Mouse (Mus musculus) embryonic facial prominence, embryonic 14.5 days (tissue): Measurements from ENCODE around the gene Rbbp4. TPM values are rescaled to one million over a fixed set of nuclear protein-coding genes. Genes with fewer than 3 reads are reported as not detected.
"Not testable (repeated sequence)": the region's sequence is repeated elsewhere in the genome, so short reads cannot be mapped to it uniquely, and the experiment has no call there.

ENCODE experiments used
- ATAC-seq: fragments of 200-750 bp; cut with Nextera tagmentation; 2 replicates; pipeline ENCODE4 v1.8.0; 2017; ENCODE audit warnings: low read depth, moderate number of reproducible peaks, moderate TSS enrichment
- DNase-seq: peaks from one replicate; pipeline ENCODE4 v3.0.0-alpha.2; 2015; ENCODE audit warnings: low spot score
- H3K27ac ChIP-seq: fragments of 300-500 bp; sonication (generic); replicated peaks from 2 replicates; pipeline ENCODE4 v1.5.1; 2014; ENCODE audit warnings: low read depth, mild to moderate bottlenecking, low read length, moderate library complexity
- H3K27me3 ChIP-seq: fragments of 300-500 bp; sonication (generic); replicated peaks from 2 replicates; pipeline ENCODE4 v1.6.1; 2014; ENCODE audit warnings: low read length; ENCODE audit not compliant: control insufficient read depth, insufficient read depth
- H3K36me3 ChIP-seq: fragments of 300-500 bp; sonication (generic); 2 replicates; pipeline ENCODE4 v1.6.1; 2014; ENCODE audit warnings: low read length, mixed read lengths; ENCODE audit not compliant: control insufficient read depth, insufficient read depth
- H3K4me1 ChIP-seq: fragments of 300-500 bp; sonication (generic); 2 replicates; pipeline ENCODE4 v1.6.1; 2014; ENCODE audit warnings: antibody characterized with exemption, low read length; ENCODE audit not compliant: control insufficient read depth, insufficient read depth
- H3K4me2 ChIP-seq: fragments of 300-500 bp; sonication (generic); 2 replicates; pipeline ENCODE4 v1.6.1; 2014; ENCODE audit warnings: low read depth, mild to moderate bottlenecking, low read length, moderate library complexity, mixed read lengths
- H3K4me3 ChIP-seq: fragments of 300-500 bp; sonication (generic); 2 replicates; pipeline ENCODE4 v1.5.1; 2014; ENCODE audit warnings: low read depth, mild to moderate bottlenecking, low read length
- H3K9ac ChIP-seq: fragments of 300-500 bp; sonication (generic); 2 replicates; pipeline ENCODE4 v1.6.1; 2014; ENCODE audit warnings: low read depth, mild to moderate bottlenecking, low read length, moderate library complexity, mixed read lengths
- H3K9me3 ChIP-seq: fragments of 300-500 bp; sonication (generic); 2 replicates; pipeline ENCODE4 v1.6.1; 2016; ENCODE audit warnings: low read length; ENCODE audit not compliant: control insufficient read depth
- WGBS: fragments of 180-500 bp; shearing (Covaris S2); extraction: QIAGEN DNeasy Blood & Tissue Kit; methylation state at CpG from one replicate; pipeline ENCODE4 v1.1.7; 2014; 5-methylcytosine and 5-hydroxymethylcytosine counted together
- polyA plus RNA-seq: library from polyadenylated mRNA; unstranded; fragments of >200 nt; fragmentation: Nextera tagmentation; extraction: Ambion mirVana; gene quantifications from 2 replicates; pipeline ENCODE4 v1.2.1, GENCODE M21; 2014

The Rbbp4 gene
- polyA plus RNA-seq, 1 experiment from 2014 or later = 304 TPM

DNA sequence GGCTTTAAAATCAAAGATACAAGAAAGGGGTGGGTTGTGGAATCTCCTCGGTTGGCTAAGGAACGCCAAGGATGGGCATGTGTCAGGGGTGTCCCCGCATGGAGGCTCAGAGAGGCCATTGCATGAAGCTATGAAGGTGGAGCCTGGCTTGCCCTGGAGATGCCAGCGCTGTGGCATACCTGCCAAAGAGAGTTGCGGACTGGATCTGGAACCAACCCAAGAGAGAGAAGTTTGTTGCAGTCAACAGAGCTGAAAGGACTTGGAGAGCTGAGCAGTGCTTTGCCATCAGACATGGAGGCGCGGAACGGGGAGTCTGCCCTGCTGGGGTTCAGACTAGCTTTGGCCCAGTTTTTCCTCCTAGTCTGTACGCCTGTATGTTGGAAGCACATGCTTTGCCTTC is 28.3 kb upstream of the Rbbp4 start:
- Histone ChIP-seq H3K9ac (no peak overlapping the region), H3K4me1 (no peaks in the 10 kb centered on the region), H3K36me3 (peaks cover 15% of the 10 kb centered on the region; the same call in 1 of the 2 replicates), H3K4me3 (no peak overlapping the region), H3K27me3 (no peaks in the 10 kb centered on the region), H3K9me3 (no peaks in the 10 kb centered on the region), H3K27ac (no peak overlapping the region), H3K4me2 (no peak overlapping the region)
- 91% methylated on average over 9 of the region's 9 CpGs for WGBS
- no peak for DNase-seq
- no peak for ATAC-seq

GRCm38 (mm10) chr4:129362771-129363170 is 27.6 kb upstream of the Rbbp4 start:
- Histone ChIP-seq H3K4me2 (no peak overlapping the region), H3K4me3 (no peak overlapping the region), H3K9ac (no peak overlapping the region), H3K27me3 (no peaks in the 10 kb centered on the region), H3K36me3 (peaks cover 22% of the 10 kb centered on the region; the same call in 1 of the 2 replicates), H3K4me1 (no peaks in the 10 kb centered on the region), H3K27ac (no peak overlapping the region), H3K9me3 (no peaks in the 10 kb centered on the region)
- ATAC-seq = no peak
- 72% methylated on average over 5 of the region's 5 CpGs for WGBS
- no peak for DNase-seq

- not testable (repeated sequence) for DNase-seq, H3K9ac ChIP-seq, H3K27me3 ChIP-seq, H3K4me3 ChIP-seq, H3K27ac ChIP-seq, ATAC-seq, H3K9me3 ChIP-seq, H3K4me2 ChIP-seq, H3K4me1 ChIP-seq
- 85% methylated on average over 3 of the region's 3 CpGs for WGBS
- peaks cover 25% of the 10 kb centered on the region; the same call in 1 of the 2 replicates for H3K36me3 ChIP-seq
These were observed 27.1 kb upstream of the Rbbp4 start for GRCm38 (mm10) chr4:129362238-129362637.

DNA sequence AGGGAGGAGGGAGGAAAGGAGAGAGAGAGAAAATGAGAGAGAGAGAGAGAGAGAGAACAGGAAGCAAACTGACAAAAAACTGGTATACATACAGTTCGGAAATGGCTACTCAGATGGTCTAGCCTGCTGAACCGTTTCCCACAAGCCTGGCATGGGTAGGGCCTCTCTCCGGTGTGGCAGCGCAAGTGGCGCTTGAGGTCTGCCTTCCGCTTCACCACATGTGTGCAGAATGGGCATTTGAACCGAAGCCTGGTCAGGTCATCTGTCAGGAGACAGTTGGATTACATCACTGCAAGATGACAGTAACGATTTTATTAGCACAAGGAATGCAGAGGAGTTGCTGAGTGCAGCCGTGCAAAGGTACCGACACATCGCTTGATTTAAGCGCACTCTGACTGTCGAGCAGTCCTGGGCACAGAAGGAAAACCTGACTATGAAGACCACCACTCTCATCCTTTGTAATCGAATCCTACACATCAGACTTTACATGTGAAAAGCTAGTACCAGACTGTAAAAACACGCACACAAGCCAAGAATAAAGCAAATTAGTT is 22.5 kb upstream of the Rbbp4 start:
- Histone ChIP-seq H3K27me3 (no peaks in the 10 kb centered on the region), H3K9ac (no peak overlapping the region), H3K36me3 (peaks cover 58% of the 10 kb centered on the region), H3K9me3 (no peaks in the 10 kb centered on the region), H3K4me3 (no peak overlapping the region), H3K4me1 (no peaks in the 10 kb centered on the region), H3K27ac (no peak overlapping the region), H3K4me2 (no peak overlapping the region)
- DNase-seq = no peak
- ATAC-seq = no peak
- 84% methylated on average over 15 of the region's 15 CpGs for WGBS

- Histone ChIP-seq H3K9me3 (no peaks in the 10 kb centered on the region), H3K9ac (no peak overlapping the region), H3K4me2 (no peak overlapping the region), H3K27me3 (no peaks in the 10 kb centered on the region), H3K36me3 (peaks cover 46% of the 10 kb centered on the region), H3K4me1 (no peaks in the 10 kb centered on the region), H3K27ac (no peak overlapping the region), H3K4me3 (no peak overlapping the region)
- WGBS = 79% methylated on average over 15 of the region's 15 CpGs
- no peak for DNase-seq
- no peak for ATAC-seq
These were observed 19.1 kb upstream of the Rbbp4 start for GRCm38 (mm10) chr4:129354236-129354635.

DNA sequence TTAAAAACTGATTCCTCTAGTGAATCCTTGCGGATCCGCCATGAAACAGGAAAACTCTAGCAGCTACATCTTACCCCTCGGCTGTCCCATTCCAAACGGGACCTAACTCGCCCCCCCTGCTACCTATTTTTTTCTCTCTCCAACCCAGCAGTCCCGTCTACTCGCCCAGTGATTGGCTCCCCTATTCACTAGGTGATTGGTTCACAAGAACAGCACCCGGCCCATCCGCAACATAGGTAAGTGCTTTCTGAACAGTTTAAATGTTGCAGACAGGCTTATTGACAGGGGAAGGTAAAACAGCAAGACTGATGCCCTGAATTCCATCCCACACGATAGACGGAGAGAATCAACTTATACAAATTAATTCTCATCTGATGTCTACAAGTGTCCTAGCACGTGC is 18.0 kb upstream of the Rbbp4 start:
- Histone ChIP-seq H3K9me3 (no peaks in the 10 kb centered on the region), H3K27ac (no peak overlapping the region), H3K4me3 (no peak overlapping the region), H3K4me2 (no peak overlapping the region), H3K4me1 (no peaks in the 10 kb centered on the region), H3K27me3 (no peaks in the 10 kb centered on the region), H3K9ac (no peak overlapping the region), H3K36me3 (peaks cover 40% of the 10 kb centered on the region)
- ATAC-seq (no peak), DNase-seq (no peak)
- WGBS = 88% methylated on average over 12 of the region's 12 CpGs

DNA sequence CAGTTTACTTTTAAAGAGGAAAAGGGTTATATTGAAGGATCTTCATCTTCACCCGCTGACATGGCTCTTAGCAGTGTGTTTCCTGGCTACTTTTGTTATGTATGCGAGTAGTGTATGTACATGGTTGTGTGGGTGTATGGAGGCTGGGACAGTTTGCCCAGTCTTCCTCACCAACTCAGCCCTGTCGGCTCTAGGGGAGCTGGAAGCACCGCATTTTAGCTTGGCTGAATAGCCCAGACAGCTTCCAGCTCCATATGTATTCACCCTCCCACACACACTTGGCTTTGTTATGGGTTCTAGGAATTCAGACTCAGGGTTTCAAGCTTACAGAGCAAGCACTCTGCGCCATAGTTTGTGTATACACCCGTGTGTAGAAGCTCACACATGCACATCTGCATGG is 15.9 kb upstream of the Rbbp4 start:
- H3K36me3 ChIP-seq = peaks cover 26% of the 10 kb centered on the region
- no peak overlapping the region for H3K9ac ChIP-seq
- no peak overlapping the region for H3K27ac ChIP-seq
- 69% methylated on average over 6 of the region's 6 CpGs for WGBS
- H3K4me1 ChIP-seq = no peaks in the 10 kb centered on the region
- no peak overlapping the region for H3K4me3 ChIP-seq
- no peaks in the 10 kb centered on the region for H3K9me3 ChIP-seq
- no peak for ATAC-seq
- DNase-seq = no peak
- H3K4me2 ChIP-seq = no peak overlapping the region
- no peaks in the 10 kb centered on the region for H3K27me3 ChIP-seq

DNA sequence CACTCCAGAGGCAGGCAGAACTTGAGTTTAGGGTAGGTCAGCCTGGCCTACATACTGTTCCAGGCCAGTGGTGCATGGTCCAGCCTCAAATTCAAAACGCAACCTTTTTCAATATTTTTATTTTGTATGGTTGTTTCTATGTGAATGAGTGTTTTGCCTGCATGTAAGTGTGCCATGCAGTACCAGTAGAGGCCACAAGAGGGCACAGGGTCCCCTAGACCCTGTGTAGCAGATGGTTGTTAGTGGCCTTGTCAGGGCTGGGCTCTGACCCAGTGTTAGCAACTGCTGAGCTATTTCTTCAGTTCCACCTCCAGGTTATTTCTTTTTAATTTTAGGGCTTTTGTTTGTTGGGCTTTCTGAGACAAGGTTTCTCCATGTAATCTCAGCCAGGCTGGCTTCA is 15.5 kb upstream of the Rbbp4 start:
- 8% methylated on average over 1 of the region's 1 CpGs for WGBS
- Histone ChIP-seq H3K27ac (no peak overlapping the region), H3K4me3 (no peak overlapping the region), H3K9ac (no peak overlapping the region), H3K9me3 (no peaks in the 10 kb centered on the region), H3K4me2 (no peak overlapping the region), H3K4me1 (no peaks in the 10 kb centered on the region), H3K27me3 (no peaks in the 10 kb centered on the region), H3K36me3 (peaks cover 23% of the 10 kb centered on the region; the same call in 1 of the 2 replicates)
- DNase-seq (peak; percentile 90), ATAC-seq (peak; percentile 87)

DNA sequence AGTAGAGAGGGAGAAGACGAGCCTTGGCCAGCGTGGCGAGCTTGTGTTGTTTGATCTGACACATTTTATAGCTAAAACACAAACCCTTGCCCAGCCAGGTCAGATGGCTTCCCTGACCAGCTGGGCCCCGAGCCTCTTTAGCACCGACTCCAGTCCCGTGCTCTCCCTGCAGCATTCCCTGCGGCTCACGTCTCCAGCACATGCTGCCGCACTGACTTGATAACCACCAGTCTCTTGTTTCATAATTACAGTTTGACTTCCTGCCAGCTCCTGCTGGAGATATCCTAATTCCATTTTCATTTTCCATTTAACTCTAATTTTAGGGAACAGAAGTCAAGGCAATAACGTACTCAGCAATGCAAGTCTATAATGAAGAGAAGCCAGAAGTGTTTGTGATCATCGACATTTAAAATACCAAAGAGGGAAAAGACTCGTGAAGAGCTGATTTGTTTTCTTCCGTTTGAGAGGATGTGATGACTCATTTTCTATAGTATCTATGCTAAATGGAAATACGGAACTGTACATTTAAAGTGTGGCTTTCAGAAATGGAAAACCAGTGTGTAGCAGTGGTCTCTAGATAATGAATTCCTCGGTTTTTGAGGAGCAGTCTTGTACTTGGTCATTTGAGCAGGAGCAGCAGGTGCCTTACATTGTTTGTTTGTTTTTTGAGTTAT is 11.4 kb upstream of the Rbbp4 start:
- H3K4me1 ChIP-seq = no peaks in the 10 kb centered on the region
- 75% methylated on average over 15 of the region's 15 CpGs for WGBS
- H3K27me3 ChIP-seq = no peaks in the 10 kb centered on the region
- ATAC-seq (no peak), DNase-seq (peak; percentile 38)
- H3K4me2 ChIP-seq = no peak overlapping the region
- H3K27ac ChIP-seq = no peak overlapping the region
- peaks cover 34% of the 10 kb centered on the region for H3K36me3 ChIP-seq
- H3K9ac ChIP-seq = no peak overlapping the region
- H3K4me3 ChIP-seq = no peak overlapping the region
- no peaks in the 10 kb centered on the region for H3K9me3 ChIP-seq
